Mouse (Mus musculus): ENCODE data around the gene Asf1b.

GRCm38 (mm10) chr8:84008362-84008761, 53.1 kb downstream of the Asf1b start:
- no peak for TF ChIP-seq CTCF (conservative IDR thresholded peaks at IDR 0.05 in 1 of 2, IDR thresholded peaks at IDR 0.05 in 1 of 2; ENCODE audit: low read depth in 2 of 2, low read length in 2 of 2)
- no peak for TF ChIP-seq E2F4 (IDR thresholded peaks at IDR 0.05; ENCODE audit: insufficient replicate concordance, low read depth, low read length)
- TF ChIP-seq POLR2A (IDR thresholded peaks at IDR 0.05; ENCODE audit: low read depth, low read length) = no peak
- TF ChIP-seq SIN3A (IDR thresholded peaks at IDR 0.05; ENCODE audit: low read length) = no peak
- TF ChIP-seq POLR2AphosphoS2 (IDR thresholded peaks at IDR 0.05; ENCODE audit: low read depth, low read length) = no peak
- TF ChIP-seq CHD2 (IDR thresholded peaks at IDR 0.05; ENCODE audit: low read length) = no peak
- no peak for TF ChIP-seq MYC (IDR thresholded peaks at IDR 0.05; ENCODE audit: low read depth, low read length)
- no peak for TF ChIP-seq JUND (conservative IDR thresholded peaks at IDR 0.05; ENCODE audit: low read depth, low read length)
- TF ChIP-seq ETS1 (conservative IDR thresholded peaks at IDR 0.05; ENCODE audit: low read depth, low read length) = no peak
- TF ChIP-seq PAX5 (IDR thresholded peaks at IDR 0.05; ENCODE audit: low read length) = no peak
